Mouse (Mus musculus) G1E (cell line): Measurements from ENCODE around the gene Ntn1.

ENCODE experiments used
- CTCF ChIP-seq: IDR thresholded peaks from 2 replicates; pipeline ENCODE4 v1.5.1; 2012; ENCODE audit warnings: low read depth, low read length, inconsistent platforms, mixed read lengths
- TAL1 ChIP-seq: conservative IDR thresholded peaks from 2 replicates; pipeline ENCODE4 v1.6.1; 2012; ENCODE audit warnings: low read depth, low read length, inconsistent platforms, mixed read lengths

- TF ChIP-seq CTCF (no peak), TAL1 (no peak)
Measured at GRCm38 (mm10) chr11:68321417-68321816, 79.2 kb downstream of the Ntn1 start.
